Mouse (Mus musculus) kidney, adult 2 months (tissue): ENCODE results near the gene Gsdma. TPM values are rescaled to one million over a fixed set of nuclear protein-coding genes. Genes with fewer than 3 reads are reported as not detected.
A peak's percentile ranks its signal among the peaks of the same experiment; 100 is the strongest.
"Not testable (repeated sequence)": the region's sequence is repeated elsewhere in the genome, so short reads cannot be mapped to it uniquely, and the experiment has no call there.

Experiments used
- DNase-seq: peaks from one replicate; pipeline ENCODE4 v3.0.0; 2021
- H3K27ac ChIP-seq: fragments of 200-500 bp; 2 replicates; pipeline ENCODE4 v1.5.1; 2012; ENCODE audit warnings: low read depth, low read length, control low read depth, inconsistent platforms; ENCODE audit not compliant: insufficient read depth
- H3K27me3 ChIP-seq: fragments of 200-500 bp; replicated peaks from 2 replicates; pipeline ENCODE4 v1.6.1; 2012; ENCODE audit warnings: mild to moderate bottlenecking, moderate library complexity, low read length, inconsistent platforms; ENCODE audit not compliant: control insufficient read depth, insufficient read depth
- H3K36me3 ChIP-seq: fragments of 200-500 bp; 2 replicates; pipeline ENCODE4 v1.6.1; 2012; ENCODE audit warnings: mild to moderate bottlenecking, moderate library complexity, low read length, inconsistent platforms; ENCODE audit not compliant: control insufficient read depth, insufficient read depth
- H3K4me1 ChIP-seq: fragments of 200-500 bp; 2 replicates; pipeline ENCODE4 v1.6.1; 2011; ENCODE audit warnings: low read length; ENCODE audit not compliant: control insufficient read depth, insufficient read depth
- H3K4me3 ChIP-seq: fragments of 200-500 bp; 2 replicates; pipeline ENCODE4 v1.5.1; 2011; ENCODE audit warnings: mild to moderate bottlenecking, low read depth, low read length, control low read depth; ENCODE audit not compliant: insufficient read depth
- CTCF ChIP-seq: fragments of 200-500 bp; conservative IDR thresholded peaks from 2 replicates; pipeline ENCODE4 v1.5.1; 2011; ENCODE audit warnings: low read depth, mild to moderate bottlenecking, control low read depth, low read length, moderate library complexity, mixed read lengths; ENCODE audit not compliant: insufficient read depth, insufficient read length
- POLR2A ChIP-seq: fragments of 200-500 bp; IDR thresholded peaks from one replicate; pipeline ENCODE4 v1.6.1; 2011; ENCODE audit warnings: low read depth, low read length, control low read depth
- WGBS: fragments of 180-500 bp; shearing (Covaris S2); methylation state at CpG from one replicate; pipeline ENCODE4 v1.1.7; 2018; 5-methylcytosine and 5-hydroxymethylcytosine counted together
- polyA plus RNA-seq: library from polyadenylated mRNA; depleted of rRNA; stranded (reverse); fragments of >200 nt; gene quantifications from 2 replicates; pipeline ENCODE4 v1.2.3, GENCODE M21; 2012

The Gsdma gene
- polyA plus RNA-seq, 1 experiment: not detected

GRCm38 (mm10) chr11:98709001-98709741, 45.0 kb downstream of the Gsdma start:
- peaks cover 21% of the 10 kb centered on the region for H3K4me1 ChIP-seq
- H3K36me3 ChIP-seq: no peaks in the 10 kb centered on the region; the same call in 1 of the 2 replicates
- no peak overlapping the region for H3K4me3 ChIP-seq

DNA sequence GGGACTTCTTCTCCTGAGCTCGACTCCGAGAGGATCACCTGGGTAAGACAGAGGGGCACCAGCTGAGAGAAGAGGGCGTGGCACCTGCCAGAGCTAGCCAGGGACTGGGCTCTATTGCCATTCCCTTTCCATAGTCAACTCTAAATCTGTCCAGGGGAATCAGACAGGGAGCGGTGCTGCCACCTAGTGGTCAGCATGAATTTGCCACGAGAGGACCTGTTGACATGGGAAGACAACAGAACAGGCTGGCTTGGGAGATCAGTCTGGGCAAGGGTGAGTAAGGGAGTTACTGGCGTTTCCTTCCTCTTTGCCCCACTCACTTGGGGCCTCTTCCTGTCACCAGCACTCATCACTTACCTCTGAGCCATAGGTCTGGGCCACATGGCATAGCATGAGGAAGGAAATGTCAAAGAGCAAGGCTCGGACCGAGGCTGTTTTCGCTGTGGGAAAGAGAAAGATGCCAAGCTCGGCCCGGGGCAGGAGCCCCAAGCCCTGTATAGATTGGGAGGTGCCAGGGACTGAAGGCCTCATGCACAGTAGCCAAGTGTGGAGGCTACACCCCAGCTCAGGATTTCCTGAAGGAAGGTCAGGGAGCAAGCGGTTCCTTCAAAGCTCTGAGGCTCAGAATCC, 46.4 kb downstream of the Gsdma start:
- H3K4me3 ChIP-seq: no peak overlapping the region
- H3K4me1 ChIP-seq: peaks cover 21% of the 10 kb centered on the region
- H3K27ac ChIP-seq: peak overlapping the region; percentile 10; the same call in 1 of the 2 replicates
- TF ChIP-seq CTCF (peak; percentile 96), POLR2A (no peak)
- H3K27me3 ChIP-seq: no peaks in the 10 kb centered on the region
- peak; percentile 89 for DNase-seq
- WGBS: 31% methylated on average over 12 of the region's 12 CpGs
- H3K36me3 ChIP-seq: no peaks in the 10 kb centered on the region; the same call in 1 of the 2 replicates

More at GRCm38 (mm10) chr11:98709001-98709741, 45.0 kb downstream of the Gsdma start:
- DNase-seq: peak; percentile 88
- Histone ChIP-seq H3K27ac (peak overlapping the region; percentile 41), H3K27me3 (no peaks in the 10 kb centered on the region)
- TF ChIP-seq POLR2A (no peak), CTCF (no peak)
- WGBS: 25% methylated on average over 26 of the region's 26 CpGs

DNA sequence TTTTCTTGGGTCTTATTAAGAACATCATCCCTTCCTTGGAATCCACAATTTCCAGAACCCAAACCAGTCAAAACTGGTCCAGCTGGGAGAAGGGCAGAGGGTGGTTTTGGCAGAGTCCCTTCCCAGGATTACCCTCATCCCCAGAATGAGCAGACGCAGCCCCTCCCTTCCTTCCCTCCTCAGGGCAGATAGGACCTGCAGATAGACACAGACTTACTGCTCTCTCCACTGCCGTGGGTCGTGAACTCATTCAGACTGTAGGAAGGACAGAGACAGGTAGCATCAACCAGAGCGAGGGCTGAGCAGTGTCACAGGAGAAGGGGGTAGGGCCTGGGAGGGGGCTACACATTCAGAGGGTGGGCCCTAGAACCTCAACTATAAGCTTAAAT, 46.9 kb downstream of the Gsdma start:
- TF ChIP-seq CTCF: no peak
- TF ChIP-seq POLR2A: no peak
- H3K4me1 ChIP-seq: peaks cover 21% of the 10 kb centered on the region

GRCm38 (mm10) chr11:98712009-98712408, 47.9 kb downstream of the Gsdma start:
- WGBS: 67% methylated on average over 6 of the region's 6 CpGs
- not testable (repeated sequence) for H3K36me3 ChIP-seq, H3K27ac ChIP-seq, H3K4me3 ChIP-seq, H3K27me3 ChIP-seq
- peak; percentile 40 for TF ChIP-seq CTCF
- DNase-seq: peak; percentile 35
- peaks cover 21% of the 10 kb centered on the region for H3K4me1 ChIP-seq

More for the DNA sequence above, 46.9 kb downstream of the Gsdma start:
- no peaks in the 10 kb centered on the region; the same call in 1 of the 2 replicates for H3K36me3 ChIP-seq
- WGBS: 64% methylated on average over 4 of the region's 4 CpGs
- H3K4me3 ChIP-seq: no peak overlapping the region
- peak overlapping the region; percentile 10; the same call in 1 of the 2 replicates for H3K27ac ChIP-seq
- H3K27me3 ChIP-seq: no peaks in the 10 kb centered on the region
- no peak for DNase-seq

GRCm38 (mm10) chr11:98713703-98714102, 49.6 kb downstream of the Gsdma start:
- TF ChIP-seq CTCF (no peak), POLR2A (no peak)
- H3K36me3 ChIP-seq: no peaks in the 10 kb centered on the region
- WGBS: 59% methylated on average over 12 of the region's 12 CpGs

DNA sequence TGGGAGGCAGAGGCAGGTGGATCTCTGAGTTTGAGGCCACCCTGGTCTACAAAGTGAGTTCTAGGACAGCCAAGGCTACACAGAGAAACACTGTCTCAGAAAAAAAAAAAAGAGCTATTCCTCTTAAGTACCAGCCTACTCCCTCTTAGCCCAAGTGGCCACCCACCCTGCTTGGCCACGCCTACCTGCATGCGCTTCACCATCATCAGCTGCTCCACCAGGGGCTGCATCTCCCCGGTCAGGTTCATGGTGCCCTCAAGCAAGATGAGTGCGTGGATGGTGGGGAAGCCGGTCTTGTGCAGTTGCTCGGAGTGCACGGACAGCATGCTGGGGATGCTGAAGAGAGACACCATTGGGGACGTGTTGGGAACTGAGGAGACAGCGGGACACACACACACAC, 51.8 kb downstream of the Gsdma start:
- Histone ChIP-seq H3K27me3 (no peaks in the 10 kb centered on the region), H3K36me3 (no peaks in the 10 kb centered on the region), H3K4me3 (no peak overlapping the region), H3K27ac (no peak overlapping the region), H3K4me1 (no peaks in the 10 kb centered on the region; the same call in 1 of the 2 replicates)
- no peak for DNase-seq
- TF ChIP-seq CTCF (no peak), POLR2A (no peak)
- 97% methylated on average over 9 of the region's 9 CpGs for WGBS

More at GRCm38 (mm10) chr11:98713703-98714102, 49.6 kb downstream of the Gsdma start:
- DNase-seq: peak; percentile 52
- Histone ChIP-seq H3K4me1 (peaks cover 15% of the 10 kb centered on the region), H3K27ac (no peak overlapping the region), H3K4me3 (no peak overlapping the region), H3K27me3 (no peaks in the 10 kb centered on the region)

DNA sequence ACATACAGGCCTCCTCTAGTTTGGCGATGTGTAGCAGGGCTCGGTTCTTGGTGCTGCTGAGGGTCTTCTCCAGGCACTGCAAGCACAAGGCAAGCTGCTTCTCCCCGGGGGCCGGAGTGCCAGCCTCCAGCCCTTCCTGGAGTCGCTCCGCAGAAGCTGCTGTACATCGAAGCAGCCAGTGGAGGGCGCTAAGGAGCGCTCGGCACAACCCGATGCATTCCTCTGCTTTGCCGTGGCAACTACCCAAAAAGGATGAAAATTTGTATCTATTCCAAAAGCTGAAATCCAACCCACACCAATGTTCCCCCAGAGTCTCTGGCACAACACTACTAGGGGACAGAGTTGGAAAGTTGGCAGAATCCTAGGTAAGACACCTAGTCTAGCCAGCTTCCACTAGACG, 53.8 kb downstream of the Gsdma start:
- H3K36me3 ChIP-seq: no peaks in the 10 kb centered on the region
- peak; percentile 73 for TF ChIP-seq CTCF
- TF ChIP-seq POLR2A: no peak
- no peak overlapping the region for H3K4me3 ChIP-seq
- DNase-seq: peak; percentile 72
- 14% methylated on average over 13 of the region's 13 CpGs for WGBS
- no peaks in the 10 kb centered on the region for H3K27me3 ChIP-seq
- H3K27ac ChIP-seq: no peak overlapping the region
- H3K4me1 ChIP-seq: peaks cover 9% of the 10 kb centered on the region
